ENCODE assay signal across 8 mouse cellular contexts in genomic region chr5:122950329-122950953, GRCm38 (mm10). TPM values are rescaled to one million over a fixed set of nuclear protein-coding genes. Genes with fewer than 3 reads are reported as not detected.
DNase-seq lines count a peak whose midpoint lies in the region; ATAC-seq and TF ChIP-seq lines count a peak whose summit lies in the region.

No protein-coding gene starts in this region.

- peak; percentile 16 to 35 for DNase-seq in thymus, adult 18-20 months
- DNase-seq in thymus, postnatal 10 days (ENCODE audit: low spot score in 2 of 2) = no peak
- DNase-seq in embryonic facial prominence, embryonic 10.5 days (ENCODE audit: low spot score) = peak; percentile 76
- DNase-seq in left cerebral cortex, adult 11 months (ENCODE audit: low spot score) = peak; percentile 34
- peak; percentile 91 for DNase-seq in midbrain, embryonic 14.5 days
- peak; percentile 41 for DNase-seq in stomach, postnatal 0 days (ENCODE audit: low spot score)
- DNase-seq in urinary bladder, postnatal 36 days (ENCODE audit: low spot score in 2 of 2) = no peak

- H3K27ac ChIP-seq in embryonic facial prominence, embryonic 10.5 days (replicated peaks) = no peak overlapping the region
- peak overlapping the region; percentile 58 for H3K27ac ChIP-seq in hindbrain, embryonic 13.5 days
- peak overlapping the region; percentile 57; the same call in 1 of the 2 replicates for H3K27ac ChIP-seq in midbrain, embryonic 14.5 days (replicated peaks; ENCODE audit: low read depth, low read length)
- no peak overlapping the region for H3K27ac ChIP-seq in stomach, postnatal 0 days (replicated peaks)

- peaks cover 50% of the 10 kb centered on the region for H3K27me3 ChIP-seq in embryonic facial prominence, embryonic 10.5 days (replicated peaks; ENCODE audit: low read depth, poor library complexity, severe bottlenecking)
- H3K27me3 ChIP-seq in hindbrain, embryonic 13.5 days = peaks cover 28% of the 10 kb centered on the region
- H3K27me3 ChIP-seq in midbrain, embryonic 14.5 days (ENCODE audit: control insufficient read depth, insufficient read depth, low read length) = peaks cover 8% of the 10 kb centered on the region; the same call in 1 of the 2 replicates
- H3K27me3 ChIP-seq in stomach, postnatal 0 days (ENCODE audit: control insufficient read depth, insufficient read depth, low read length) = no peaks in the 10 kb centered on the region

- 25% methylated on average over 23 of the region's 23 CpGs for WGBS in embryonic facial prominence, embryonic 10.5 days
- 21% methylated on average over 23 of the region's 23 CpGs for WGBS in hindbrain, embryonic 13.5 days
- 13% methylated on average over 23 of the region's 23 CpGs for WGBS in midbrain, embryonic 14.5 days
- 23% methylated on average over 23 of the region's 23 CpGs for WGBS in stomach, postnatal 0 days

- peak overlapping the region; percentile 84 for H3K4me2 ChIP-seq in hindbrain, embryonic 13.5 days
- peak overlapping the region; percentile 76 for H3K4me2 ChIP-seq in midbrain, embryonic 14.5 days (ENCODE audit: low read length)
- H3K4me2 ChIP-seq in stomach, postnatal 0 days (replicated peaks; ENCODE audit: low read depth) = peak overlapping the region; percentile 82

- H3K4me1 ChIP-seq in embryonic facial prominence, embryonic 10.5 days = peaks cover 29% of the 10 kb centered on the region
- H3K4me1 ChIP-seq in hindbrain, embryonic 13.5 days (replicated peaks) = peaks cover 31% of the 10 kb centered on the region
- peaks cover 26% of the 10 kb centered on the region for H3K4me1 ChIP-seq in midbrain, embryonic 14.5 days (ENCODE audit: control insufficient read depth, insufficient read depth, low read length)
- H3K4me1 ChIP-seq in stomach, postnatal 0 days (replicated peaks; ENCODE audit: control insufficient read depth, insufficient read depth) = peaks cover 13% of the 10 kb centered on the region

- peaks cover 28% of the 10 kb centered on the region for H3K36me3 ChIP-seq in embryonic facial prominence, embryonic 10.5 days (replicated peaks)
- no peaks in the 10 kb centered on the region for H3K36me3 ChIP-seq in hindbrain, embryonic 13.5 days
- H3K36me3 ChIP-seq in midbrain, embryonic 14.5 days (ENCODE audit: control insufficient read depth, insufficient read depth, low read length) = peaks cover 7% of the 10 kb centered on the region; the same call in 1 of the 2 replicates
- H3K36me3 ChIP-seq in stomach, postnatal 0 days (ENCODE audit: control insufficient read depth, insufficient read depth, low read length) = no peaks in the 10 kb centered on the region

- ATAC-seq in hindbrain, embryonic 13.5 days (ENCODE audit: low FRiP score) = peak; percentile 92
- ATAC-seq in midbrain, embryonic 14.5 days (ENCODE audit: low FRiP score, low TSS enrichment) = peak; percentile 92
- peak; percentile 18 for ATAC-seq in stomach, postnatal 0 days (ENCODE audit: low FRiP score, low TSS enrichment)

- peak overlapping the region; percentile 54 for H3K4me3 ChIP-seq in embryonic facial prominence, embryonic 10.5 days
- peak overlapping the region; percentile 44 for H3K4me3 ChIP-seq in hindbrain, embryonic 13.5 days
- peak overlapping the region; percentile 35 for H3K4me3 ChIP-seq in midbrain, embryonic 14.5 days (replicated peaks; ENCODE audit: low read depth, low read length)
- H3K4me3 ChIP-seq in stomach, postnatal 0 days (ENCODE audit: low read depth, low read length) = peak overlapping the region; percentile 37

- TF ChIP-seq CTCF in stomach, postnatal 0 days (IDR thresholded peaks at IDR 0.05; ENCODE audit: low read depth) = no peak

- H3K9ac ChIP-seq in hindbrain, embryonic 13.5 days = peak overlapping the region; percentile 74
- peak overlapping the region; percentile 46; the same call in 1 of the 2 replicates for H3K9ac ChIP-seq in midbrain, embryonic 14.5 days (replicated peaks; ENCODE audit: low read length)
- no peak overlapping the region for H3K9ac ChIP-seq in stomach, postnatal 0 days (ENCODE audit: low read length)

- H3K9me3 ChIP-seq in embryonic facial prominence, embryonic 10.5 days = no peaks in the 10 kb centered on the region
- H3K9me3 ChIP-seq in hindbrain, embryonic 13.5 days = no peaks in the 10 kb centered on the region
- no peaks in the 10 kb centered on the region for H3K9me3 ChIP-seq in midbrain, embryonic 14.5 days (ENCODE audit: control insufficient read depth, low read length)
- no peaks in the 10 kb centered on the region for H3K9me3 ChIP-seq in stomach, postnatal 0 days (ENCODE audit: control insufficient read depth, low read length)

- no peak for TF ChIP-seq EP300 in stomach, postnatal 0 days (optimal IDR thresholded peaks at IDR 0.05)

RNA-seq across cellular contexts. Expression of gene Kdm2b, which starts 39.2 kb away (rescaled TPM):
- polyA plus RNA-seq in embryonic facial prominence, embryonic 10.5 days (2016; fragmentation: Nextera tagmentation; extraction: Ambion mirVana) = 88.1 and 92.1 TPM in 2 replicates
- 101 and 104 TPM in 2 replicates for polyA plus RNA-seq in hindbrain, embryonic 13.5 days (2015; fragmentation: Nextera tagmentation; extraction: Ambion mirVana)
- 83.3 and 99.9 TPM in 2 replicates for polyA plus RNA-seq in midbrain, embryonic 14.5 days (2014; fragmentation: Nextera tagmentation; extraction: Ambion mirVana)
- 15.3 and 15.5 TPM in 2 replicates for polyA plus RNA-seq in stomach, postnatal 0 days (2015; fragmentation: Nextera tagmentation; extraction: Ambion mirVana)

Comparison
In these comparisons a context has a peak if more than half of its experiments do, and no peak if none do; other contexts are left out.
1. DNase-seq: peak in thymus, adult 18-20 months (2 of 2), embryonic facial prominence, embryonic 10.5 days (single experiment), left cerebral cortex, adult 11 months (single experiment), midbrain, embryonic 14.5 days (single experiment) and stomach, postnatal 0 days (single experiment); none in thymus, postnatal 10 days (0 of 2) and urinary bladder, postnatal 36 days (0 of 2).
2. H3K27ac ChIP-seq: peak in hindbrain, embryonic 13.5 days (single experiment) and midbrain, embryonic 14.5 days (single experiment); none in embryonic facial prominence, embryonic 10.5 days (single experiment) and stomach, postnatal 0 days (single experiment).
3. ATAC-seq: peak in every context shown above with its lines; median percentile 92 in hindbrain, embryonic 13.5 days; 92 in midbrain, embryonic 14.5 days; 18 in stomach, postnatal 0 days.
4. Peak in every context shown above with its lines, with median percentiles within 50 percentile points of each other: H3K4me3 ChIP-seq and H3K4me2 ChIP-seq.